Mouse (Mus musculus): ENCODE measurements around the gene Cox16. TPM values are rescaled to one million over a fixed set of nuclear protein-coding genes. Genes with fewer than 3 reads are reported as not detected.
A peak's percentile ranks its signal among the peaks of the same experiment; 100 is the strongest.
"Not testable (repeated sequence)": the region's sequence is repeated elsewhere in the genome, so short reads cannot be mapped to it uniquely, and the experiment has no call there.

The Cox16 gene
- 152 and 167 TPM in 2 replicates for polyA plus RNA-seq (2015; fragmentation: Nextera tagmentation; extraction: Ambion mirVana)

DNA sequence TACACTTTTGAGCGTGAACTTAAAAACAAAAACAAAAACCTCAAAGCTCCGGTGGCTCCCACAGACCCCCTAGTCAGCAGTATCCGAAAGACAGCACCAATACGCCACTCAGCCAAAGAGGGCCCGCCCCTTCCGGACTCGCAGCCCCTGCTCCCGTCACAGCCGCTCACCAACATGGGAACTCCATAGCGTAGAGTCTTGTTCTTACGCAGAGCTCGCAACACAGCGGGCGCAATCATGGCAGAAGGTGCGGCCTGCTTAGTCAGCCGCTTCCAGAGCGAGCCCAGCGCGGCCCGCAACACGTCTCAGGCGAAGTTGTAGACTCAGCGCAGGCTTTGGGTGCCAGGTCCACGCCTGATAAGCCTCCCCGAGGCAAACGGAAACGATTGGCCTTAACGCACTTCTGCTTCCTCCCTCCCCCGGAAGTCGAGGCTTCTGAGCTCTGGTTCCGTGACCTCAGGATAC is at the start of gene Cox16:
Gene Cox16, minus strand, starts transcription at position 401 of the 465 bp plus-strand sequence.
- Histone ChIP-seq H3K4me3 (peak within 1 kb of the TSS; percentile 73), H3K9me3 (no peaks in the 10 kb centered on the region), H3K9ac (peak within 1 kb of the TSS; percentile 79), H3K4me1 (replicated peaks) (peaks cover 14% of the 10 kb centered on the region), H3K27me3 (no peaks in the 10 kb centered on the region), H3K27ac (replicated peaks) (peak within 1 kb of the TSS; percentile 96), H3K4me2 (peak within 1 kb of the TSS; percentile 69), H3K36me3 (no peaks in the 10 kb centered on the region)
- WGBS = under 1% methylated on average over 31 of the region's 31 CpGs
- ATAC-seq (ENCODE audit: low read depth) = peak; percentile 99

GRCm38 (mm10) chr12:81533029-81533419 is 48.1 kb upstream of the Cox16 start:
- Histone ChIP-seq H3K27me3 (no peaks in the 10 kb centered on the region), H3K4me3 (peak overlapping the region; percentile 86), H3K4me2 (peak overlapping the region; percentile 69), H3K4me1 (replicated peaks) (peaks cover 25% of the 10 kb centered on the region), H3K36me3 (no peaks in the 10 kb centered on the region), H3K9ac (peak overlapping the region; percentile 89), H3K9me3 (no peaks in the 10 kb centered on the region), H3K27ac (replicated peaks) (peak overlapping the region; percentile 81)
- ATAC-seq (ENCODE audit: low read depth) = peak; percentile 69
- WGBS = 43% methylated on average over 4 of the region's 4 CpGs

DNA sequence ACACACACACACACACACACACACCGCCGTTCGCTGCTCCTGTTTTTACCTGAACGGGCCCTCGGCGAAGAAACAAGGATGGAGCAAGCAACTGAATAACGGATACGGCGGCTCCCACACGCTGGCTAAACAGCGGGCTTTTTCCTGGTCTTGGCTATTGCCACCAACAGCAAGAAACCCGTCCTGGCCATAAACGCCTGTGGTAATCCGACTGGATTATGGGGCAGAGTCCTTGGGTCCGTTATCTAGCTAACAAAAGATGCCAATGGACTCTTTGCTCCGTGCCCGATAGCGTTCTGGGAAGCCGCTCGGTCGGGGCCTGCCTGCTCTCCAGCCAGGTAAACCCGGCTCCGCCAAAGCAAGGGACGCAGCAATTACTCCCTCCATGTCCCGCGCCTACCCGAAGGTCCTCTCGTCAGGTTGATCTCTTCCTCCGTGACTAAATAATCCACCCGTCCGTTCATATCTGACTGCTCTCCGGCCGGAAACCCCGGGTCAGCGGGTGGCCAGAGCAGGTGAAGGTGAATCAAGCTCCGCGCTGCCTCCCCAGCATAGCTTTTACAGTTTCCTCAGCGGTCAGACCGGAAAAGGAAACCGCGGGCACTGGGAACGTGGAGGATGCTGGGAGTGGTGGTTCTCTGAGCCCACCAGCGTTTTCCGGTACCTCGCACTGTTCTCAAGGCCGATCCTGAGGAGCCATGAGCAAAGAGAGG is 47.5 kb upstream of the Cox16 start, which contains the start of the genes Gm20498 and Synj2bp:
Gene Gm20498, minus strand, starts transcription at position 590 of the 713 bp plus-strand sequence.
Gene Synj2bp, minus strand, starts transcription at position 596 of the 713 bp plus-strand sequence.
- H3K4me1 ChIP-seq (replicated peaks) = peaks cover 25% of the 10 kb centered on the region
- peak within 1 kb of the TSS; percentile 86 for H3K4me3 ChIP-seq
- ATAC-seq (ENCODE audit: low read depth) = peak; percentile 95
- H3K9ac ChIP-seq = peak within 1 kb of the TSS; percentile 89
- under 1% methylated on average over 46 of the region's 46 CpGs for WGBS
- no peaks in the 10 kb centered on the region for H3K27me3 ChIP-seq
- no peaks in the 10 kb centered on the region for H3K9me3 ChIP-seq
- H3K4me2 ChIP-seq = peak within 1 kb of the TSS; percentile 69
- peak within 1 kb of the TSS; percentile 81 for H3K27ac ChIP-seq (replicated peaks)
- H3K36me3 ChIP-seq = no peaks in the 10 kb centered on the region

- not testable (repeated sequence) for H3K4me2 ChIP-seq; H3K27ac ChIP-seq (replicated peaks); H3K36me3 ChIP-seq; H3K27me3 ChIP-seq; H3K4me3 ChIP-seq; H3K9ac ChIP-seq; ATAC-seq (ENCODE audit: low read depth); H3K9me3 ChIP-seq
- H3K4me1 ChIP-seq (replicated peaks) = peaks cover 25% of the 10 kb centered on the region
- WGBS = 76% methylated on average over 8 of the region's 8 CpGs
Measured at GRCm38 (mm10) chr12:81530587-81530986, 45.7 kb upstream of the Cox16 start.

GRCm38 (mm10) chr12:81496906-81497305 is 12.0 kb upstream of the Cox16 start:
- H3K4me3 ChIP-seq; H3K4me1 ChIP-seq (replicated peaks); H3K9ac ChIP-seq; ATAC-seq (ENCODE audit: low read depth); H3K27me3 ChIP-seq; H3K27ac ChIP-seq (replicated peaks); H3K4me2 ChIP-seq; H3K9me3 ChIP-seq: not testable (repeated sequence)
- 94% methylated on average over 9 of the region's 9 CpGs for WGBS
- peaks cover 21% of the 10 kb centered on the region for H3K36me3 ChIP-seq

GRCm38 (mm10) chr12:81490491-81490890 is 5.6 kb upstream of the Cox16 start:
- H3K4me1 ChIP-seq (replicated peaks) = 0 out of 2 replicates have a peak, but pooled peaks cover 2% of the 10 kb centered on the region
- H3K9me3 ChIP-seq = no peaks in the 10 kb centered on the region

DNA sequence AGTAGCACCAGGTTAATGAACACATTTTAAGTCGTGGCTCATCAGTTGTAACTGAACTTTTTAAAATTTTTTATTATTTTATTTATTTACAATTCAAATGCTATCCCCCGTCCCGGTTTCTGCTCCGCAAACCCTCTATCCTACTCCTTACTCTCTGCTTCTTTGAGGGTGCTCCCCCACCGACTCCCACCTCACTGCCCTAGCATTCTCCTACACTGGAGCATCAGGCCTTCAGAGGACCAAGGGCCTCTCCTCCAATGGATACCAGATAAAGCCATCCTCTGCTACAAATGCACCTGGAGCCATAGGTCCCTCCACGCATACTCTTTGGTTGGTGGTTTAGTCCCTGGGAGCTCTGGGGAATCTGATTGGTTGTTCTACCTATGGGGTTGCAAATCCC is 384 bp upstream of the Cox16 start:
- 40% methylated on average over 6 of the region's 6 CpGs for WGBS
- H3K27ac ChIP-seq (replicated peaks) = peak overlapping the region; percentile 96; the same call in 1 of the 2 replicates
- no peaks in the 10 kb centered on the region for H3K36me3 ChIP-seq
- H3K4me1 ChIP-seq (replicated peaks) = peaks cover 14% of the 10 kb centered on the region
- H3K9ac ChIP-seq = peak overlapping the region; percentile 79
- H3K4me2 ChIP-seq = peak overlapping the region; percentile 69
- H3K9me3 ChIP-seq = no peaks in the 10 kb centered on the region
- peak; percentile 66 for ATAC-seq (ENCODE audit: low read depth)
- H3K27me3 ChIP-seq = no peaks in the 10 kb centered on the region
- peak overlapping the region; percentile 73 for H3K4me3 ChIP-seq

More at GRCm38 (mm10) chr12:81490491-81490890, 5.6 kb upstream of the Cox16 start:
- no peak overlapping the region for H3K27ac ChIP-seq (replicated peaks)
- H3K36me3 ChIP-seq = peaks cover 9% of the 10 kb centered on the region; the same call in 1 of the 2 replicates
- ATAC-seq (ENCODE audit: low read depth) = no peak
- WGBS = 93% methylated on average over 5 of the region's 5 CpGs
- no peak overlapping the region for H3K9ac ChIP-seq
- no peak overlapping the region for H3K4me2 ChIP-seq
- no peak overlapping the region for H3K4me3 ChIP-seq
- no peaks in the 10 kb centered on the region for H3K27me3 ChIP-seq

DNA sequence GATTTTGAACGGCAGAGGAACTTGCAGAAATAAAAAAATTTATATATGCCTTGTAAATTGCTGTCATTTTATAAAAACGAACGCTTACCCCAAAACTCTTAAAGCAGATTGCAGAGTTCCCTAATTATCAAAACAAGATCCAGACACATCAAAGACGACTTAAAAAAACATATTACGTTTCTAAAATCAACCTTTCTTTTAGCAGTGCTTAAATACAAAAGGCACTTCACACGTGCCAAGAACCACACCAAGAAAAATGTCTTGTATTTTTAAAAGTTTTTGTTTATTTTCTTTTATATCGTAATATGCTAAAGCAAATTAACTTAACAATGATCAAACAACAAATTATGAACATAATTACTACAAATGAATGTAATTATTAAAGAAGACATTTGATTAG is 715 bp downstream of the Cox16 start:
- no peaks in the 10 kb centered on the region for H3K9me3 ChIP-seq
- no peak for ATAC-seq (ENCODE audit: low read depth)
- peak overlapping the region; percentile 96; the same call in 1 of the 2 replicates for H3K27ac ChIP-seq (replicated peaks)
- 4% methylated on average over 7 of the region's 7 CpGs for WGBS
- peak overlapping the region; percentile 69 for H3K4me2 ChIP-seq
- H3K4me1 ChIP-seq (replicated peaks) = peaks cover 14% of the 10 kb centered on the region
- H3K9ac ChIP-seq = peak overlapping the region; percentile 79
- no peaks in the 10 kb centered on the region for H3K27me3 ChIP-seq
- H3K4me3 ChIP-seq = peak overlapping the region; percentile 73
- peaks cover 3% of the 10 kb centered on the region; the same call in 1 of the 2 replicates for H3K36me3 ChIP-seq

GRCm38 (mm10) chr12:81483656-81484055 is 1.3 kb downstream of the Cox16 start:
- Histone ChIP-seq H3K27me3 (no peaks in the 10 kb centered on the region), H3K4me2 (peak overlapping the region; percentile 69), H3K9me3 (no peaks in the 10 kb centered on the region), H3K4me3 (peak overlapping the region; percentile 73), H3K36me3 (peaks cover 3% of the 10 kb centered on the region; the same call in 1 of the 2 replicates), H3K9ac (peak overlapping the region; percentile 63), H3K4me1 (replicated peaks) (peaks cover 14% of the 10 kb centered on the region), H3K27ac (replicated peaks) (peak overlapping the region; percentile 52; the same call in 1 of the 2 replicates)
- 39% methylated on average over 17 of the region's 17 CpGs for WGBS
- ATAC-seq (ENCODE audit: low read depth) = no peak

DNA sequence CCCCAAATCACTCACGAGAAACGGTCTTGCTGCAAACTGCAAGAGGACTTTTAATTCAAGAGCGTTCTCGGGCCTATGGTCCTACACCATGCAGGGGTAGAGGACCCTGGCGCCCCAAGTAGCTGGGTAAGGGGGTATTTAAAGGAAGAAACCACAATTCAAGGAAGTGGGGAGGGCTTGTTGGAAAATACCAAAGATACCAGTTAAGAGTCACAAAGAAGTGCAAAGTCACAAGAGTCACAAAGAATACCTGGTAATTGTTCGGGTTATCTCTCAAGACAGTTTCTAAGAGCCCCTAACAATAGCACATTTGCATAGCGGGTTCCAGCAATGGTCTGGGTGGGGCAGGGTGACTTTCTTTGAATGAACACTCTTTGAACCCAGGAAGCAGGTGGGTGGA is 25.9 kb downstream of the Cox16 start:
- H3K4me1 ChIP-seq (replicated peaks); ATAC-seq (ENCODE audit: low read depth): not testable (repeated sequence)
- WGBS = 95% methylated on average over 7 of the region's 7 CpGs

GRCm38 (mm10) chr12:81438985-81439384 is 45.9 kb downstream of the Cox16 start:
- not testable (repeated sequence) for H3K9ac ChIP-seq; H3K36me3 ChIP-seq; H3K27ac ChIP-seq (replicated peaks); H3K27me3 ChIP-seq; H3K4me3 ChIP-seq; H3K4me1 ChIP-seq (replicated peaks); H3K9me3 ChIP-seq; H3K4me2 ChIP-seq; ATAC-seq (ENCODE audit: low read depth)
- 94% methylated on average over 9 of the region's 9 CpGs for WGBS

More for the DNA sequence above, 25.9 kb downstream of the Cox16 start:
- Histone ChIP-seq H3K36me3 (peaks cover 19% of the 10 kb centered on the region), H3K9me3 (peaks cover 17% of the 10 kb centered on the region)
- not testable (repeated sequence) for H3K4me3 ChIP-seq; H3K27me3 ChIP-seq; H3K9ac ChIP-seq; H3K27ac ChIP-seq (replicated peaks); H3K4me2 ChIP-seq

- peaks cover 15% of the 10 kb centered on the region for H3K36me3 ChIP-seq
- H3K4me1 ChIP-seq (replicated peaks); H3K27ac ChIP-seq (replicated peaks); H3K27me3 ChIP-seq; H3K4me2 ChIP-seq; H3K9ac ChIP-seq; ATAC-seq (ENCODE audit: low read depth); H3K9me3 ChIP-seq; H3K4me3 ChIP-seq: not testable (repeated sequence)
- 92% methylated on average over 2 of the region's 2 CpGs for WGBS
Measured at GRCm38 (mm10) chr12:81434778-81435177, 50.1 kb downstream of the Cox16 start.

Data from neural tube, embryonic 13.5 days (tissue).